Mouse (Mus musculus) right cerebral cortex, postnatal 36 days (tissue): Measurements from ENCODE around the gene Gm17720.
"Not testable (repeated sequence)": the region's sequence is repeated elsewhere in the genome, so short reads cannot be mapped to it uniquely, and the experiment has no call there.

Experiments used
- DNase-seq, 2 experiments: peaks; one replicate each; pipeline ENCODE4 v3.0.0; 2022; ENCODE audit warnings: low spot score in 2 of 2, mixed read lengths in 1 of 2

Gm17720 gene

DNA sequence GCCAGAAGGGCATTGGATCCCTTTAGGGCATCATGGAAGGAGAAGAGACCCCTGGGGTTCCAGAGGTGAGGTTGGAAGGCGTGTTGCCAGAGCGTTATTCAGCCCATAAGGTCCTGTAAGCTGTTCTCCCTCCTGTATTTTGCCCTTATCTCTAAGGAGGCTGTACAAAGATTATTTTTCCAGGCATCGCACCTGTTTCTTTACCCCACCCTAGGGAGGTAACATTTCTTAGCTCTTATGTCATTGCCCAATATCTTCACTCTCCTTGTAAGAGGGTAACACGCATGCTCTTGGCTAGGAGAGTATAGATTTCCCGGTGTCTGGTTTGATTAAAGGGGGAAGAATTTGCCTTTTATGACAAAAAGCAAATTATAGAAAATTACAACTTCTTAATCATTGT is 62.9 kb downstream of the Gm17720 start, which contains the start of gene Chst4:
TSS of gene Chst4 (minus strand) at position 82 of the 400 bp plus-strand sequence.
- DNase-seq, result no peak

DNA sequence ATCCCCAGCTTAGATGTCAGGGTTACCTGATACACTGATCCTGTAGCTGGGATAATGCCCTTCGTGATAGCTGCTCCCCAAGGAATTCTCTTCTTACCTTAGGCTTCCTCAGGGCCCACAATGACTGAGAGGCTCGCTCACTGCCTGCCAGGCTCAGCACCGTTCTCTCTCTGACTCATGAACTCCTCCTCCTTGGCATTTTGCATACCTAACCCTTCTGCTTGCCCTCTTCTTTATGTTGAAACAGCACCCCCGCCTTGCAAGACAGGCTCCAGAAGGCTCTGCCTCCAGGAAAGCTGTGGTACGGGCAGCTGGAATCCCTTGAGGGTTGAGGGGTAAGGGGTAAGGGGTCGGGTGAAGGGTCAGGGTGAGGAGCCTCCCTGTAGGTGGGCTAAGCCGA is 63.3 kb downstream of the Gm17720 start:
- DNase-seq, result no peak

GRCm38 (mm10) chr8:110036156-110036555 is 66.4 kb downstream of the Gm17720 start:
- no peak for DNase-seq

- DNase-seq, result no peak
Observed at GRCm38 (mm10) chr8:110034331-110034730, 68.2 kb downstream of the Gm17720 start.

- not testable (repeated sequence) for DNase-seq
Observed at GRCm38 (mm10) chr8:110033771-110034170, 68.8 kb downstream of the Gm17720 start.
